Mouse (Mus musculus) bone marrow macrophage, adult 2 months (primary cell): Measurements from ENCODE around the gene Faap24.

ENCODE experiments used
- CTCF ChIP-seq: IDR thresholded peaks from 2 replicates; pipeline ENCODE4 v1.5.1; 2012; ENCODE audit warnings: low read depth, mild to moderate bottlenecking, low read length, moderate library complexity
- POLR2A ChIP-seq: IDR thresholded peaks from 2 replicates; pipeline ENCODE4 v1.6.1; 2012; ENCODE audit warnings: mild to moderate bottlenecking, low read depth, low read length, borderline replicate concordance

- TF ChIP-seq CTCF (no peak), POLR2A (no peak)
These were observed 54.1 kb downstream of the Faap24 start for GRCm38 (mm10) chr7:35342498-35342897.
